Mouse (Mus musculus) forebrain, embryonic 12.5 days (tissue): ENCODE results near the gene Hamp. TPM values are rescaled to one million over a fixed set of nuclear protein-coding genes. Genes with fewer than 3 reads are reported as not detected.
"Not testable (repeated sequence)": the region's sequence is repeated elsewhere in the genome, so short reads cannot be mapped to it uniquely, and the experiment has no call there.

Experiments used
- ATAC-seq: fragments of 200-750 bp; cut with Nextera tagmentation; 2 replicates; pipeline ENCODE4 v1.8.0; 2017; ENCODE audit warnings: moderate TSS enrichment; ENCODE audit not compliant: low FRiP score
- H3K27ac ChIP-seq: fragments of 300-500 bp; sonication (generic); 2 replicates; pipeline ENCODE4 v1.5.1; 2016; ENCODE audit warnings: mild to moderate bottlenecking
- H3K27me3 ChIP-seq: fragments of 300-500 bp; sonication (generic); 2 replicates; pipeline ENCODE4 v1.6.1; 2016; ENCODE audit warnings: mild to moderate bottlenecking
- H3K36me3 ChIP-seq: fragments of 300-500 bp; sonication (generic); replicated peaks from 2 replicates; pipeline ENCODE4 v1.6.1; 2016; ENCODE audit warnings: mild to moderate bottlenecking
- H3K4me1 ChIP-seq: fragments of 300-500 bp; sonication (generic); 2 replicates; pipeline ENCODE4 v1.6.1; 2016
- H3K4me2 ChIP-seq: fragments of 300-500 bp; sonication (generic); 2 replicates; pipeline ENCODE4 v1.6.1; 2016; ENCODE audit warnings: mild to moderate bottlenecking, moderate library complexity
- H3K4me3 ChIP-seq: fragments of 300-500 bp; sonication (generic); replicated peaks from 2 replicates; pipeline ENCODE4 v1.5.1; 2016; ENCODE audit warnings: mild to moderate bottlenecking
- H3K9ac ChIP-seq: fragments of 300-500 bp; sonication (generic); 2 replicates; pipeline ENCODE4 v1.6.1; 2016; ENCODE audit warnings: mild to moderate bottlenecking
- H3K9me3 ChIP-seq: fragments of 300-500 bp; sonication (generic); 2 replicates; pipeline ENCODE4 v1.6.1; 2016
- WGBS: fragments of 180-500 bp; shearing (Covaris S2); methylation state at CpG from one replicate; pipeline ENCODE4 v1.1.7; 2016; 5-methylcytosine and 5-hydroxymethylcytosine counted together
- polyA plus RNA-seq: library from polyadenylated mRNA; unstranded; fragments of >200 nt; fragmentation: Nextera tagmentation; extraction: Ambion mirVana; gene quantifications from 2 replicates; pipeline ENCODE4 v1.2.1, GENCODE M21; 2016

The Hamp gene
- polyA plus RNA-seq, 1 experiment from 2014 or later, result not detected

DNA sequence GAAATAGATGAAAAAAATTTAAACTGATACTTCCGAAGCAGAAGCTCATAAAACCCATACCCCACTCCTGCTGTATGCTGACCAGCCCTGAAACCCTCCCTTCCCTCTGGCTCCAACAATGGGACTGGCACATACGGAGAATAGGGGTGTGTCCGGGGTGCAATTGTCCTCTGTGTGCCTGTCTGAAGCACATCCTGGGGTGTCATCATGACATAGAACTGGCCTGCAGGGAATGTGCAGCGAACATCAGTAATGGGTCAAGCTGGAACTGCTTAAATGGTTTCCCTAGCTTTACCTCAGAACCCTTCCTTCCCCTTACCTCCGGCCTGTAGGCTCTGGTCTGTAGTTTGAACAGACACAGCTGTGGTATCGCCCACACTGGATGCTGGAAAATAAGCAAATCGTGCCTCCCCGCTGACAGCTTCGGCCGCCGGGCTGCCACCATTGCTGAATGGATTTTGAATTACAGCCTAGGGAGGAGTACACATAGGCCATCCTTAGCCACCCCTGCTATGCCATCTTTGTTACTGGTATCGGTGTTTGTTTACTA lies 11.2 kb upstream of the Hamp start:
- Histone ChIP-seq H3K9me3 (no peaks in the 10 kb centered on the region), H3K27ac (no peak overlapping the region), H3K4me2 (peak overlapping the region; percentile 91), H3K4me1 (peaks cover 24% of the 10 kb centered on the region), H3K27me3 (no peaks in the 10 kb centered on the region), H3K36me3 (peaks cover 60% of the 10 kb centered on the region), H3K9ac (peak overlapping the region; percentile 99; the same call in 1 of the 2 replicates), H3K4me3 (peak overlapping the region; percentile 100)
- 89% methylated on average over 12 of the region's 12 CpGs for WGBS
- ATAC-seq, result no peak

DNA sequence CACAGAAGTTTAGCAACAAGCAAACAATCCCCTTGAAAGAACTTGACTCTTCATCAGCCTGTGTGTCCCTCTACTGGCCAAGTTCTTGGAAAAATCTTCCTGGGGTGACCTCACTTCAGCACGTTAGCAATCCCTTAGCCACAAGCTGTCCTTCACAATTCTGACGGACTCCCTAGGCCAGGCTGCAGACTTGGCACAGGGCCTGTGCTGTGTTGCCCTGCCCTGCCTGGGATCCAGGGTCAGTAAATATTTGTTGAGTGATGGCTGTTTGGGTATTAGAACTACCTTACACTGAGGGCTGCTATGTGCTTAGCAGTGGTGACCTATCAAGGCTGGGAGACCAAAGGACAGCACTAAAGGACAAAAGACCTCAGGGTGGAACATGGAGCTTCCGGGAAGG lies 10.2 kb upstream of the Hamp start:
- ATAC-seq, result no peak
- H3K9me3 ChIP-seq, result no peaks in the 10 kb centered on the region
- peaks cover 68% of the 10 kb centered on the region for H3K36me3 ChIP-seq
- H3K4me3 ChIP-seq, result no peak overlapping the region
- 92% methylated on average over 3 of the region's 3 CpGs for WGBS
- H3K27me3 ChIP-seq, result no peaks in the 10 kb centered on the region
- H3K9ac ChIP-seq, result no peak overlapping the region
- H3K4me1 ChIP-seq, result peaks cover 24% of the 10 kb centered on the region
- H3K27ac ChIP-seq, result no peak overlapping the region
- no peak overlapping the region for H3K4me2 ChIP-seq

DNA sequence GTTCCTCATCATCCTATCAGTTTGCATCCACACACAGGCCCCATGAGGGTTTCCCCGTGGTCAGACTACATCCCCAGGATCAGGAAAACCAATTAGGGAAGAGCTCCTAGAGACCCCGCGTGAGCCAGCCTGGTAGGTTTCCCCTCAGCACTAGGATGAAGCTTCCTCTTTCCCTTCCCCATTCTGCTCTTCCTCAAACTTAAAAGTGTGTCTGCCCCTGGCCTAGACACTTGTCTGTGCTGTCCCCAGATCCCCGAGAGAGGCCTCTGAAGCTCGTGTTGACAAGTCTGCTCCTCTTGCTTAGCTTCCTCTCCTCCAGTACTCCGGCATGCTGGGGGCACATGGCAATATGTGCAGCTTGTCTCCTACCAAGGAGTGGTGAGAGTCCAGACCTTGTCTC lies 9.6 kb upstream of the Hamp start:
- Histone ChIP-seq H3K27ac (no peak overlapping the region), H3K9me3 (no peaks in the 10 kb centered on the region), H3K36me3 (peaks cover 66% of the 10 kb centered on the region), H3K4me3 (no peak overlapping the region), H3K27me3 (no peaks in the 10 kb centered on the region), H3K4me2 (no peak overlapping the region), H3K9ac (no peak overlapping the region), H3K4me1 (peaks cover 23% of the 10 kb centered on the region)
- WGBS, result 87% methylated on average over 6 of the region's 6 CpGs
- ATAC-seq, result no peak

DNA sequence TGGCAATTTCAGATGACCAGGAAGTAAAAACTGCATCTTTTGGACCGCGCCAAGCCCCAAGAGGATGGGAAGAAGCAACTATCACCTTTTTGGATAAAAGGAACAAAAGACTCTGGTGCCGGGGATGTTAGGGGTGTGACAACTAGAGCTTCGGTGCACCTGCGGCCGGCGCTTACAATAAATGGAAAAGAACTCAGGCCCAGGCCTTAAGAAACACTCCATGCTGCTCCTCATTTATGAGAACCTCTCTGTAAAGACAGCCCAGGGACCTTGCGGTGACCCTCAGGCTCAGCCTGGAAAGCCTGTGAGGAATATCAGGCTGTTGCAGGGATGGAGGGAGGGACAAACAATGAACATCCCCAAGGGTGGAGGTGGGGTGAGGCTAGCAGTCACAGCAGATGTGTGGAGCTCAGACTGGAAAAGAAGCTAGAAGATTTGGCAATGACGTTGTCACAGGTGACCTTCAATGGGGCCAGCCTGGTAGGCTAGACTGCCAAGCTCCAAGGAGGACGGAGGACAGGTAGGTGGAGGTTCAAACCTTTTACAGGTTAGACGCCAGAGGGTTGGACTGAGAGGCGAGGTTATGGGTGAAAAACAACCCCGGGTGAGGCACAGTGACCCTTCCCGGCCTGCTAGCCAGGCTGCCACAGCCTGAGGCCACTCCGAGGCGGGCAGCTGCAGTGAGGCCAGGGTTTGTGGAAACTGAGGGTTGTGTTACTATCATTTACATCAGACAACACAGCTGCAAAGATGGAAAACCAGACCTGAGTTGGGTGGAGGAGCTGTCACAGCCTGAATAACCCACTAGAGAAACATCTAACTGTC lies 8.8 kb upstream of the Hamp start:
- Histone ChIP-seq H3K9ac (no peak overlapping the region), H3K36me3 (peaks cover 63% of the 10 kb centered on the region), H3K9me3 (no peaks in the 10 kb centered on the region), H3K4me1 (peaks cover 15% of the 10 kb centered on the region), H3K4me3 (no peak overlapping the region), H3K27ac (no peak overlapping the region), H3K4me2 (no peak overlapping the region), H3K27me3 (no peaks in the 10 kb centered on the region)
- no peak for ATAC-seq
- 93% methylated on average over 16 of the region's 16 CpGs for WGBS

DNA sequence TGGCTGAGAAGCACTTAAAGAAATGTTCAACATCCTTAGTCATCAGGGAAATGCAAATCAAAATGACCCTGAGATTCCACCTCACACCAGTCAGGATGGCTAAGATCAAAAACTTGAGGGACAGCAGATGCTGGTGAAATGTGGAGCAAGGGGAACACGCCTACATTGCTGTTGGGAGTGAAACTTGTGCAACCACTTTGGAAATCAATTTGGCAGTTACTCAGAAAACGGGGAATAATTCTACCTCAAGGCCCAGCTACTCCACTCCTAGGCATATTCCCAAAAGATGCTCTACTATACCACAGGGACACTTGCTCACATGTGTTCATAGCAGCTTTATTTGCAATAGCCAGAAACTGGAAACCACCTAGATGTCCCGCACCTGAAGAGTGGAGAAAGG lies 6.1 kb upstream of the Hamp start:
- ATAC-seq, result not testable (repeated sequence)

DNA sequence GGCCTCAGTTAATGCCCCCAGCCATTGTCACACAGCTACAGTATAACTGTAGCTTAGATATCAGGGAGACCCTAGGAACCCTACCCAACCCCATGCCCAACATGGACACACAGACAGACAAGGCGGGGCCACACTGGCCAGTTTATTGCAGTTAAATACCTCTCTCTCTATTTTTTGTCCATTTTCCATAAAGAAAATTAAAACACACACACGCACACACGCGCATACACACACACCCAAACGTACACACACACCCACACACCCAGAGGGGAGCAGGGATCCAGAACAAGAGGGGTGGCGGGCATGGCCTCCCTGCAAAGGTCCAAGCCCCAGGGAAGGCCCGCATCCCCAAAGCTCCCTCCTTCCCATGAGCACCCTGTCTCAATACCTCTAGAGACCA lies 2.0 kb upstream of the Hamp start:
- no peaks in the 10 kb centered on the region for H3K27me3 ChIP-seq
- no peak overlapping the region for H3K4me3 ChIP-seq
- no peaks in the 10 kb centered on the region for H3K4me1 ChIP-seq
- H3K9me3 ChIP-seq, result no peaks in the 10 kb centered on the region
- 97% methylated on average over 7 of the region's 7 CpGs for WGBS
- ATAC-seq, result 0 out of 2 replicates have a peak, but pooled peaks have one; percentile 23
- no peak overlapping the region for H3K9ac ChIP-seq
- no peak overlapping the region for H3K4me2 ChIP-seq
- H3K27ac ChIP-seq, result no peak overlapping the region
- H3K36me3 ChIP-seq, result peaks cover 37% of the 10 kb centered on the region

More for the DNA sequence above, 6.1 kb upstream of the Hamp start:
- H3K4me1 ChIP-seq, H3K4me2 ChIP-seq, H3K9me3 ChIP-seq, H3K27ac ChIP-seq, H3K27me3 ChIP-seq, H3K4me3 ChIP-seq, H3K9ac ChIP-seq: not testable (repeated sequence)
- H3K36me3 ChIP-seq, result peaks cover 76% of the 10 kb centered on the region
- WGBS, result 87% methylated on average over 3 of the region's 3 CpGs

DNA sequence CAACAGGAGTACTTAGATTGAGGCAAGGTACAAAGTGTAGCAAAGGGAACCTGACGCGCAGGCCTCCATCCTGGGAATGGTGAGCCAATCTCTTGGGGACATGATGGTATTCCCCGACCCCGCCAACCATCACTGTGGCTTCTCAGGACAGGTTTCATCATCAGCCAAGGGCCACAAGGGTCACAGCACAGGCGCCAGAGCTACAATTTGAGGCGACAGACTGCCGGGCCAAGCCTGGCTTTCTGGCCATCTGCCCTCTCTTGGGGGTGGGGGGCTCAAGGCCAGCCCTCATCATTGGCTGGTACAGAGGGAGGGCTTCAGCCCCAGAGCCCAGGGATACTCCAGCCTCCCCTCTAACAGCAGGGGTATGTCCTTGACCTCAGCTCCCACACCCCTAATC lies 1.6 kb upstream of the Hamp start:
- WGBS, result 94% methylated on average over 7 of the region's 7 CpGs
- not testable (repeated sequence) for H3K9ac ChIP-seq

DNA sequence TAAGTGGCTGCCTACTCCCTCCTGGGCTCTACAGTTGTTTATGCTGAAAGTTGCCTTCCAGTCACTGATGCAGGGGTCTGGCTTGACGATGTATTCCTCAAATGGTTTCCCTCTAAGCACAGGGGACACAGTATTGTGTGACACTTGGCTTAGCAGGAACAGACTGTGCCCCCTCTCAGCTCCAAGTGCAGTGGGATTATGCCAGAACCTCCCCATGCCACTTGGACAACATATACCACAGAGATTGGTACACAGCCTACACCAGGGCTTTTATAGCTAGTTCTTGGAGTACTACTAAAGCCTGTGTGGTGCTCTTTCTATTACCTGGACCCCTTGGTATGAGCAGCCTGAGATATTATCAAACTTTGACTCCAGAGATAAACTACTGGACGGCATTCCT lies 874 bp upstream of the Hamp start:
- H3K9ac ChIP-seq, H3K4me2 ChIP-seq, H3K27ac ChIP-seq, H3K27me3 ChIP-seq, H3K4me1 ChIP-seq, H3K9me3 ChIP-seq, ATAC-seq, H3K4me3 ChIP-seq: not testable (repeated sequence)
- peaks cover 26% of the 10 kb centered on the region for H3K36me3 ChIP-seq
- 82% methylated on average over 2 of the region's 2 CpGs for WGBS

More for the DNA sequence above, 1.6 kb upstream of the Hamp start:
- not testable (repeated sequence) for H3K9me3 ChIP-seq, H3K4me3 ChIP-seq, H3K27me3 ChIP-seq, H3K27ac ChIP-seq, H3K4me2 ChIP-seq, H3K4me1 ChIP-seq
- H3K36me3 ChIP-seq, result peaks cover 33% of the 10 kb centered on the region
- ATAC-seq, result 0 out of 2 replicates have a peak, but pooled peaks have one; percentile 23

DNA sequence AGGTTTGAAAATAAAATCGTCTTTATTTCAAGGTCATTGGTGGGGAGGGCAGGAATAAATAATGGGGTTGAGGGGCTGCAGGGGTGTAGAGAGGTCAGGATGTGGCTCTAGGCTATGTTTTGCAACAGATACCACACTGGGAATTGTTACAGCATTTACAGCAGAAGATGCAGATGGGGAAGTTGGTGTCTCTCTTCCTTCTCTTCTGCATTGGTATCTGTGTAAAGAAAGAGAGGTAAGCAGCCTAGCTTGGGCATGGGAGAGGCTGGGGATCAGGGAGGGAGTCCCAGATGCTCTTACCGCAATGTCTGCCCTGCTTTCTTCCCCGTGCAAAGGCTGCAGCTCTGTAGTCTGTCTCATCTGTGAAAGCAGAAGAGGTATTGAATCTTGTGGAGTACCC lies 1.5 kb downstream of the Hamp start:
- not testable (repeated sequence) for H3K4me1 ChIP-seq, H3K27me3 ChIP-seq, H3K9ac ChIP-seq, H3K4me2 ChIP-seq, H3K4me3 ChIP-seq, H3K9me3 ChIP-seq, H3K27ac ChIP-seq, ATAC-seq
- WGBS, result 54% methylated on average over 3 of the region's 3 CpGs
- peaks cover 15% of the 10 kb centered on the region for H3K36me3 ChIP-seq

DNA sequence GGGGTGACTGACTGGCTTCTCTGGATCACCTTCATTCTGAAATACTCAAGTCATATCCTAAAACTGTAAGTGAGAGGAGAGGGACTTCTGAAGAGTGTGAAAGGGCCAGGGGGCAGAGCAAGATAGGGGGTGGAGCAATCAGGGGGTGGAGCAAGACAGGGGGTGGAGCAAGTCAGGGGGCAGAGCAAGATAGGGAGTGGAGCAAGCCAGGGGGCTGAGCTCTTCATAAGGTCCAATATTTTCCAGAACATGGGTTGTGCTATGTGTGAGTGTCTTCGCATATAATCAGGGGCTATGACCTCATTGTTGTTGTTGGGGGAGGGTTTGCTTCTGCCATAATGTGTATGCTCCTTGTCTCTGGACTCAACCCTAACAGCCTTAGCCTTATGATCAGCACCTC lies 3.8 kb downstream of the Hamp start:
- H3K36me3 ChIP-seq, H3K9ac ChIP-seq, H3K9me3 ChIP-seq, H3K4me2 ChIP-seq, H3K4me1 ChIP-seq, H3K27ac ChIP-seq, H3K4me3 ChIP-seq, ATAC-seq, H3K27me3 ChIP-seq: not testable (repeated sequence)
- WGBS, result 80% methylated on average over 1 of the region's 1 CpGs

DNA sequence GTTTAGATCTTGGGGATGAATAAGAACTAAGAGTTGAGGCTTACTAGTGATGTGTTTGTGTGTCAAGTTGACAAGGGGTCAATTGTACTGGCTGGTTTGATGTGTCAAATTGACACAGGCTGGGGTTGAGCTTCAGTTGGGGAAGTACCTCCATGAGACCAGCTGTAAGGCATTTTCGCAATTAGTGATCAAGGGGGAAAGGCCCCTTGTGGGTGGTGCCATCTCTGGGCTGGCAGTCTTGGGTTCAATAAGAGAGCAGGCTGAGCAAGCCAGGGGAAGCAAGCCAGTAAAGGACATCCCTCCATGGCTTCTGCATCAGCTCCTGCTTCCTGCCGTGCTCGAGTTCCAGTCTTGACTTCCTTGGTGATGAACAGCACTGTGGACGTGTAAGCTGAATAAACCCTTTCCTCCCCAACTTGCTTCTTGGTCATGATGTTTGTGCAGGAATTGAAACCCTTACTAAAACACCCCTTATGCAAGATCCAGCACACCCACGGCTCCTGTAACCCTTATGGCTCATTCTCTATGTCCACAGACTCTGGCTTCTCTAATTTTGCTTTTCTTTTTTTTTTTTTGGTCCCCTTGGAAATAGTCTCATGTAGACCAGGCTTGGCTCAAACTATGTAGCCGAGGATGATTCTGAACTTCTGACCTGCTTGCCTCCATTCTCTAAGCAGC lies 8.3 kb downstream of the Hamp start:
- 81% methylated on average over 6 of the region's 6 CpGs for WGBS

DNA sequence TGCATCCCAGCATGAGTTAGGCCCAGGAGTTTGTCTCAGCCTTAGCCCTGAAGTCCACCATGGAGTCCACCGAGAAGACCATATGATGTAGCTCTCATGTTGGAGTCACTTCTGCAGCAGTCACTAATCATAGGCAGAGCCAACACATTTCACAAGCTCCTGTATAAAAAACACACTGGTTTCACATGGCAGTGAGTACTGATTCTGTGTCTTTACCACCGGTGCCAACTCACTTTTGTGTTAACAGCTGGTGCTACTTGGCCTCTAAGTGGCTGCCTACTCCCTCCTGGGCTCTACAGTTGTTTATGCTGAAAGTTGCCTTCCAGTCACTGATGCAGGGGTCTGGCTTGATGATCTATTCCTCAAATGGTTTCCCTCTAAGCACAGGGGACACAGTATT lies 19.3 kb downstream of the Hamp start, which contains the start of gene Hamp2:
Gene Hamp2 (minus strand): TSS at position 101 of the 400 bp plus-strand sequence.
- not testable (repeated sequence) for H3K4me3 ChIP-seq

More for the DNA sequence above, 8.3 kb downstream of the Hamp start:
- not testable (repeated sequence) for H3K4me1 ChIP-seq, H3K9ac ChIP-seq, H3K4me3 ChIP-seq, ATAC-seq, H3K4me2 ChIP-seq, H3K27ac ChIP-seq, H3K9me3 ChIP-seq, H3K36me3 ChIP-seq, H3K27me3 ChIP-seq

More for the DNA sequence above, 19.3 kb downstream of the Hamp start, which contains the start of gene Hamp2:
- not testable (repeated sequence) for H3K4me2 ChIP-seq, H3K36me3 ChIP-seq, H3K4me1 ChIP-seq, H3K27ac ChIP-seq, ATAC-seq, H3K9ac ChIP-seq, H3K27me3 ChIP-seq, H3K9me3 ChIP-seq
- 83% methylated on average over 2 of the region's 2 CpGs for WGBS
